Mouse (Mus musculus) monocyte, adult 5-6 weeks (primary cell): ENCODE measurements around the gene C5ar1. TPM values are rescaled to one million over a fixed set of nuclear protein-coding genes. Genes with fewer than 3 reads are reported as not detected.
A peak's percentile ranks its signal among the peaks of the same experiment; 100 is the strongest.

Source experiments
- ATAC-seq: fragments of 153-309, 156-312 bp; replicated peaks from 2 replicates; pipeline ENCODE4 v1.8.0; 2017; ENCODE audit warnings: mild to moderate bottlenecking; ENCODE audit not compliant: low TSS enrichment, insufficient number of reproducible peaks, severe bottlenecking, poor library complexity, low FRiP score
- total RNA-seq: library from RNA; stranded (forward); fragments of 200-1000, 200-491, 200-594 nt; gene quantifications from 3 replicates; pipeline ENCODE4 v1.2.3, GENCODE M21; 2017

Gene C5ar1
- total RNA-seq, 1 experiment from 2014 or later, result 17.0 TPM

DNA sequence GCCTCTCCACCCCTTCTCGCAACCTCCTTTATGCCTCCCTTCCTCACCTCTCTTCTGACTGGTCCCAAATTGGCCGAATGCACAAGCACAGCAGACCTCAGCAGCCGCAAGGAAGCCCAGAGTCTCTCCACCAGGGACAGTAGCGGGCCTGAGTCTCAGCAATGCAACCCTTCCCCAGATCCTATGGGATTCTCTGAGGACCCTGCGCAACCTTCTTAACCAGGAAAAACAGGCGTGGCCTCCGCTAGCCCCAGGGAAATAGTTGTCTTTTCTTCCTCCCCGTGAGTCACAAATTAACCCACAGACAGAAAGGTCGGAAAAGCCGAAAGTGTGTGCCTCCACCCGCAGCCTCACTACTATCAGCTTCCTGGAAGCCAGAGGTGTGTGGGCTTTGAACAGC is 17.6 kb downstream of the C5ar1 start:
- no peak for ATAC-seq

GRCm38 (mm10) chr7:16240978-16241303 is 18.4 kb downstream of the C5ar1 start:
- ATAC-seq, result no peak

GRCm38 (mm10) chr7:16240281-16240977 is 18.9 kb downstream of the C5ar1 start:
- ATAC-seq, result no peak

DNA sequence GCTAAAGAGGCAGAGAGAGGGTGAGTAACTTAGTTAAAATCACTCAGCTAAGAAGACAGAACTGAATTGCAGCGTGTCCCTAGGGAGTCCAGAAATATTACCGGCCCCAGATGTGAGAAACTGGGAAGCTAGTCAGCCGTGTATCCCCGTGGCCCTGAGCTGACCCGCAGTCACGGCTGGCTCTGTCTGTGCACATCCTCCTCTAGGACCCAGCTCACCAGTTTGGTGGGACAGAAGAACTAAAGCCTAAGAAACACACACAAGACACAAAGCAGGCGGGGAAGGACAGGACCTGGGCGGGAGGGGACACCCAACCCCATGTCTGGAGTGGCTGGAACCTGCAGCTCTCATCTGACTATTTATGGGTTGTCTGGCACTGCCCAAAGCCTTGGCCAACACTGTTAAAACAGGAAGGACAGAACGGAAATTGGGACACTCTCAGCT is 19.8 kb downstream of the C5ar1 start:
- ATAC-seq, result peak; percentile 83

DNA sequence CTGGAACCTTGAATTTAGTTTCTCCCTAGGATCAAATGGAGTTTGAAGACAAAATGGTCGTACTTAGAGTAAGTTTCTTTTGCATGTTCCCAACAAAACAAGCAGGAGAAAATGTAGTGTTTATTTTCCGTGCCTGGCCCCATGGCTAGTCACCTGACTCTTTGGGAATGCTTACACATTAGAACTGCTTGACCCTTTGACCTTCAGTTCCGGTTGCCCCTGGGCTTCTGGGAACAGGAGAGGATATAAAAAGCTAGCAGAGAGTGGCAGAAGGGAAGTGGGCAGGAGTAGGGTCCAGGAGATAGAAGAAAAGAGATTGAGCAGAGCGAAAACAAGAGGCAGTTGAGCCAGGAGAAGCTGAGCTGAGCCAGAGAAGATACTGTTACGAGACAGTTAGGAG is 29.5 kb downstream of the C5ar1 start:
- no peak for ATAC-seq

DNA sequence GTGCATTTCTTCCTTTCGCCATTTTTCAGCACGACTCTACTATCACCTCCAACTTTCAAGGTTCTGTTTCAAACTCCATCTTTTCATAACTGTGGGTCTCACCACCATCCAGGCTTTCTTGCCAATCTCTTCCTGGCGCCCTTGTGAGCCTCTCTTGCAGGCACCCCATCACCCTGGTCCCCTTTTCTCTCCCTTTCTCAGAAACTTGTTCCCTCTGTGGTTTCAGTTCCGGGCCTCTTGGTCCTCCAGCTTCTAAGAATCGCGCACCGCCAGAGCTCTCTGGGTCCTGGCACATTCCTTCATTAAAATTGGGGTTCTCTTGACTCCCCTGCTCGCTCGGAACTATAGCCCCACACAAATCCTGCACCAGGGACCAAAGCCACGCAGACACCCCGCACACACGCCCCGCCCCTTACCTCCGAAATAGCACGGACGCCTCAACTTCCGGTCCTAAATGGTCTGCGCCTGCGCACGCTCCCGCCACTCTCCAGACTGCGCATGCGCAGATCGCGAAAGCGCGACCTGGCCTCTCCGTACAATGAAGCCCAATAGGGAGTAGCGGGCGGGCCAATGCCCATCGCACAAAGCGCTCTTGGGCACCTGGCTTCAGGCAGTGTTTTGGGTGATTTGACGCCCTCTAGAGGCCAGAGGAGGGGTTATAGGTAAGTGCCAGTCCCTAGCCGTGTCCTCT is 37.6 kb downstream of the C5ar1 start, which contains the start of gene Dhx34:
TSS of gene Dhx34 (minus strand) at position 456 of the 691 bp plus-strand sequence.
- peak; percentile 96 for ATAC-seq

GRCm38 (mm10) chr7:16213986-16214385 is 45.4 kb downstream of the C5ar1 start:
- ATAC-seq, result no peak

DNA sequence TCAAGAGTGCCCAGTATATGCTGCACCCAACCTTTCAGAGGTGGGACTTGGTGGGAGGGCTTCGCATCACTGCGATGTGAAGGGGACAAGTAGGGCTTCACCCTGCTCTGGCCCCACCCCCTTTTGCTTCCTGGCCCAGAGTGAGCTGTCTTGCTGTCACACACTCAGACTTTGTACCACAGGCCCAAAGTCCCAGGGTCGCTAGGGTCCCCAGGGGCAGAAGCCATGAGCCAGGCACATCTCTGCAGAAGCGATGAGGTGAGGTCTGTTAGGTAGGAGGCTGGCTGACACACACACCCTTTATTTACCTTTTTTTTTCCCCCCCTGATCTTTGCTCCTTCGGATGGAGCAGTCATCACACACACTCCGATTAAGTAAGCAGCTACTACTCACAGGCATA is 46.1 kb downstream of the C5ar1 start:
- no peak for ATAC-seq

DNA sequence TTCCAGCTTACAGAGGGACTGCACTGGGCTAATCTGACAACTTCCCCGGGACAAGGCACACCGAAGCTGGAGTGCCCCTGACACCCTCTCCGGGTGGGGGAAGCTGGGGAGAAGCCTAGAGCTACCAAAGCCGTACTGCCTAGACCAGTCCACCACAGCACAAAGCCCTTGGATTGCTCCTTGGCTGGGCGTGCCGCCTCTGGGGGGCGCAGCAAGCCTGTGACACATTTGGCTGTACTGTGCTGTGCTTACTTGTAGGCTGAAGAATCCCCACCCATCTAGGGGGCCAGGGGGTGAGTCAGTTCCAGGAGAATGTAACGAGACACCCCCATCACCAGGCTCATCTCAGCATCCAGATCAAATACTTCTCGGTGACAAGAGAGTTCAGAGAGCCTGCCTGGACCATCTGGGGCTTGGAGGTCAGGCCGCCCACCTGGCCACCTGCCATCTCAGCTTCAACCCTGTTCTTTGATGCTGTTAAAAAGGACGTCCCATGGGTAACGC is 48.4 kb downstream of the C5ar1 start:
- no peak for ATAC-seq

- ATAC-seq, result no peak
These were observed 50.3 kb downstream of the C5ar1 start for GRCm38 (mm10) chr7:16208781-16209665.

DNA sequence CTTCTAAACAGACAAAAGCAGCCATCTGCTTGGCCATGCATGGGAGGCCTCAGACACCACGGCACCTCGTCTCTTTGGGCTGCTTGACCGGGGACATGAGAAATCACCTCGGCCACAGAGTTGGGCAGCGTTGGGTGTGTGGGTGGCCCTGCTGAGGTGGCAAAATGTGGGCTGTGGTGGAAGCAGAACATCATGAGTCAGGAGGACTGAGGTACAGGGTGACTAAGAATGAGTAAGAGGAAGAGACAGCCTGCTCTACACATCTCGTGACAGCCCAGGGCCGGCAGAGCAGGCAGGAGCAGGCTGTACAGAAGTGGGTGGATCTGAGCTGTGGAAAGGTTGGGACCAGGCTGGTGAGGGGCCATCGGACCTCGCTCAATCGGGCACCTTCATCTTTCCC is 51.8 kb downstream of the C5ar1 start:
- peak; percentile 78 for ATAC-seq

GRCm38 (mm10) chr7:16207076-16207475 is 52.3 kb downstream of the C5ar1 start:
- peak; percentile 20; the same call in 1 of the 2 replicates for ATAC-seq

DNA sequence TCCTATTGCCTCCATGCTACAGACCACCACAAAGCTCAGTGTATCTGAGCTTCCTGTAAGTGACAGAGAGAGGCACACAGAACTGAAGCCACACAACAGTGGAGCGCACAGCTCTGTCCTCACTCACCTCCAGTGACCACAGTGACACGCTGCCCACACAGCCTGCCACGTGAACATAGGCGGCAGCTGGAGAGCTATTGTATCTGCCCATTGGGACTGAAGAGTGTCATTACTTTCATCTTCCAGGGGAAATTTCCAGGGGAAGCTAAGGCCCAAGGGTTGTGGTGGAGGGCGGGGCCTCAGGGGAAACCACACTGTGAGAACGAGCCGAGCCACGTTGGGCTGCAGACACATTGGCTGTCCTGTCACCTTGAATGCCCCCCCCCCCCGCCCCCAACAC is 54.5 kb downstream of the C5ar1 start:
- ATAC-seq, result peak; percentile 48

DNA sequence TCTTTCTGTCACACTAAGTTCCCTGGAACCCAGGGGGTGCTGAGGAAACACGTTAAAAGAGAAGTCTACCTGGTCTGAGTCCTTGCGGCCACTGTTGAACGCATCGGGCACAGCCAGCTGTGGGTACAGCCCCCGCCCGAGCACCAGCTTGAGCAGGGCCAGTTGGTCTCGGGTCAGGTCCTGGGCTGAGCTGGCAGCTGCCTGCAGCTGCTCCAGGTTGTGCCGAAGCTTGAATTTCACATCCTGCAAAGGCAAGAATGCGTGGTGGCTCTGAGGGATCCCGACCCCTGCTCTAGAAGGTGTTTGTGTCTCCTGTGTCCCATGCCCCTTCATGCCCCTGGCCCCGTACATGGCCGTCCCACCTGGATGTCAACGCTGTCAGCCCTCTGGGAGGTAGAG is 55.8 kb downstream of the C5ar1 start:
- no peak for ATAC-seq

- ATAC-seq, result no peak
These were observed 56.4 kb downstream of the C5ar1 start for GRCm38 (mm10) chr7:16202756-16203504.

DNA sequence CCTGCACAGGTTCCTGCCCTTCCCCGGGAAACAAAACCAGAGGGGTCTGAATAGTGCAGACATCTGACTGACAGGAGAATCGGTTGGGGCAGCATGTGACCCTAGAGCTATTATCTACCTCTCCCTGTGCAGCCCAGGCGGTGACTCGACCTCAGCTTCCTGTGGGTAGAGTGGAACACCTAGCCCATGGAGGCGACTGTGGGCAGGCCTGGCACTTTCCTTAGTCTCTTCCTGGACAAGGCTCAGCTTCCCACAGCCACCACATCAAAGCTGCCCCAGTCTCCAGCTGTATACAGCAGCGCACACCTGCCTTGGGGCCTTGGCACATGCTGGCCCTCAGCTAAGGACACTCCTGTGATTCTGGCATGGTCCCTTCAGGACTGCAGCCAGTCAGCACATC is 58.2 kb downstream of the C5ar1 start:
- ATAC-seq, result no peak

GRCm38 (mm10) chr7:16198540-16198939 is 60.8 kb downstream of the C5ar1 start:
- ATAC-seq, result no peak

- no peak for ATAC-seq
These were observed 62.2 kb downstream of the C5ar1 start for GRCm38 (mm10) chr7:16197166-16197565.
